Mouse (Mus musculus) hindlimb bud, embryonic 11.5 days (tissue): ENCODE measurements at regions not wholly inside any gene's neighbourhood (a gene's known extent, or its start where the extent isn't known, plus 50 kb on each side); places are given as distances from the start of the nearest gene placed in this dataset.

Experiments
- DNase-seq: peaks from one replicate; pipeline ENCODE4 v3.0.0-alpha.2; 2012; ENCODE audit warnings: low read depth, low spot score; ENCODE audit errors: extremely low spot score

GRCm38 (mm10) chr11:39794183-39794652 lies 900.8 kb downstream of the Mat2b start:
- DNase-seq, result peak; percentile 12

- no peak for DNase-seq
Observed at GRCm38 (mm10) chr11:39792112-39792511, 902.9 kb downstream of the Mat2b start.
